Mouse (Mus musculus) intestine, postnatal 0 days (tissue): ENCODE measurements at regions not wholly inside any gene's neighbourhood (a gene's known extent, or its start where the extent isn't known, plus 50 kb on each side); places are given as distances from the start of the nearest gene placed in this dataset.

ENCODE experiments used
- ATAC-seq: fragments of 200-750 bp; cut with Nextera tagmentation; 2 replicates; pipeline ENCODE4 v1.8.0; 2017; ENCODE audit warnings: mild to moderate bottlenecking, moderate TSS enrichment, moderate library complexity
- H3K27ac ChIP-seq: fragments of 300-500 bp; sonication (generic); 2 replicates; pipeline ENCODE4 v1.5.1; 2014; ENCODE audit warnings: mild to moderate bottlenecking, low read depth, low read length, moderate library complexity
- H3K27me3 ChIP-seq: fragments of 300-500 bp; sonication (generic); replicated peaks from 2 replicates; pipeline ENCODE4 v1.6.1; 2014; ENCODE audit warnings: low read length, mixed read lengths; ENCODE audit not compliant: control insufficient read depth, insufficient read depth
- H3K36me3 ChIP-seq: fragments of 300-500 bp; sonication (generic); 2 replicates; pipeline ENCODE4 v1.6.1; 2014; ENCODE audit warnings: mild to moderate bottlenecking, moderate library complexity; ENCODE audit not compliant: control insufficient read depth, insufficient read depth
- H3K4me1 ChIP-seq: fragments of 300-500 bp; sonication (generic); replicated peaks from 2 replicates; pipeline ENCODE4 v1.6.1; 2014; ENCODE audit warnings: antibody characterized with exemption, low read length, mixed read lengths; ENCODE audit not compliant: control insufficient read depth, insufficient read depth
- H3K4me2 ChIP-seq: fragments of 300-500 bp; sonication (generic); replicated peaks from 2 replicates; pipeline ENCODE4 v1.6.1; 2014; ENCODE audit warnings: low read depth, mild to moderate bottlenecking, moderate library complexity
- H3K4me3 ChIP-seq: fragments of 300-500 bp; sonication (generic); 2 replicates; pipeline ENCODE4 v1.5.1; 2014; ENCODE audit warnings: low read depth, low read length
- H3K9ac ChIP-seq: fragments of 300-500 bp; sonication (generic); 2 replicates; pipeline ENCODE4 v1.6.1; 2014; ENCODE audit warnings: mild to moderate bottlenecking, low read depth, low read length
- H3K9me3 ChIP-seq: fragments of 300-500 bp; sonication (generic); 2 replicates; pipeline ENCODE4 v1.6.1; 2016; ENCODE audit warnings: mixed run types; ENCODE audit not compliant: control insufficient read depth
- CTCF ChIP-seq: sonication (generic); IDR thresholded peaks from 2 replicates; pipeline ENCODE4 v1.5.1; 2016; ENCODE audit warnings: low read depth, mild to moderate bottlenecking, control low read depth, antibody characterized with exemption, moderate library complexity
- WGBS: fragments of 180-500 bp; shearing (Covaris S2); extraction: QIAGEN DNeasy Blood & Tissue Kit; methylation state at CpG from one replicate; pipeline ENCODE4 v1.1.7; 2014; 5-methylcytosine and 5-hydroxymethylcytosine counted together

DNA sequence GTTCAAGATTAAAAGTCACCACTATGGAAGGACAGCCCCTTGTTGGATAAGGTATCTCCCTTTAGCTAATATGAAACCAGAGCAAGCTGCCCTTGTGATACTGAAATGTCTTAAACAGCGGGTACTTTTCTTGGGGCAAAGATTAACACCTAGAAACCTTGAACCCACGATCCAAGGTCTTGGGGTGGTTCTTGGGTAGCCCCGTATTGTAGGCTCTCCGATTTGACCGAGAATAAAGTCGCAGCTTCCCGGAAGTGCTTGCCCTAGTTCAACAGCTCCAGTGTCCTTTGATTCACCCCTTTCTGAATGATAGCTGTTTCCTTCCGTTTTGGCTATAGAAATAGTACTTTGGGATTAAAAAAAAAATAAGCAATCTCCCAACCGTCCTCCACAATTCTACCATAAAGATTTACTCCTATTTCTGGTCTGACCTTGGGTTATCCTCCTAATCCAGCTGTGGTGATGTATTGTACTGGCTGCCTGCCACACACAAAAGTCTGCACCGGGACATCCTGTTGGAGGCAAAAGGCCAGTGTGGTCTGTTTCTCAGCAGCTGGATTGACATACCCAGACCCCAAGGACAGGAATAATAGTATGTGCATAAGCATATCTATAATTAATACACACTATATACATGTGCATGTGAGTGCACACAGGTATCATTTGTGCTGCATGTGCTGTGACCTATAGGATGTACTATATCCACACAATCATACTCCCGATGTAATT, 427.0 kb upstream of the Dph6 start:
- H3K36me3 ChIP-seq = no peaks in the 10 kb centered on the region
- ATAC-seq = no peak
- H3K9me3 ChIP-seq = no peaks in the 10 kb centered on the region
- H3K27me3 ChIP-seq = no peaks in the 10 kb centered on the region
- 68% methylated on average over 11 of the region's 11 CpGs for WGBS
- no peak overlapping the region for H3K27ac ChIP-seq
- no peak overlapping the region for H3K4me3 ChIP-seq
- no peaks in the 10 kb centered on the region for H3K4me1 ChIP-seq
- no peak overlapping the region for H3K9ac ChIP-seq
- TF ChIP-seq CTCF = no peak
- H3K4me2 ChIP-seq = no peak overlapping the region

DNA sequence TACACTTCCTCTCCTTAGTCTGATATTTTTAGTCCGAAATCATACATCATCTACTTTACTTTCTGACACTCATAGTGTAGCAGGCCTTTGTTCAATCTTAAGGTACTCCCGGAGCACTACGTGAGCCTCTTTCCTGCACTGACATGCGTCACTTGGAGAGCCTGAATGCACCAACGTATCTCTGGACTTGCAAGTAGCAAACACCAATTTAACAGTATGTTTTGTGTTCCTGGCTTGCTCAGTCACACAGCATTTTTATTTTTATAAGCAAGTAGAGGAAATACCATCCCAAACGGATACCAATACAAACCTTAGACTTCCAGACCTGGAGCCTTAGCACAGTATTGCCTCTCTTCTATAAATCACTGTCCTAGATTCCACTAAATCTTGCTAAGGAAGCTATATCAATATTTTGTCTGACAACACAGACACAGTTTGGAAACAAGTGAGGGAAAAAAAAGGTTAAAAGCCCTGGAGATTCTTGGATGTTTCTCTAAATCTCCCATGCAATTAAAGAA, 427.6 kb upstream of the Dph6 start:
- 69% methylated on average over 6 of the region's 6 CpGs for WGBS
- no peak overlapping the region for H3K4me3 ChIP-seq
- H3K36me3 ChIP-seq = no peaks in the 10 kb centered on the region
- no peaks in the 10 kb centered on the region for H3K4me1 ChIP-seq
- H3K9me3 ChIP-seq = no peaks in the 10 kb centered on the region
- no peak for TF ChIP-seq CTCF
- no peak for ATAC-seq
- no peaks in the 10 kb centered on the region for H3K27me3 ChIP-seq
- no peak overlapping the region for H3K9ac ChIP-seq
- no peak overlapping the region for H3K27ac ChIP-seq
- no peak overlapping the region for H3K4me2 ChIP-seq

DNA sequence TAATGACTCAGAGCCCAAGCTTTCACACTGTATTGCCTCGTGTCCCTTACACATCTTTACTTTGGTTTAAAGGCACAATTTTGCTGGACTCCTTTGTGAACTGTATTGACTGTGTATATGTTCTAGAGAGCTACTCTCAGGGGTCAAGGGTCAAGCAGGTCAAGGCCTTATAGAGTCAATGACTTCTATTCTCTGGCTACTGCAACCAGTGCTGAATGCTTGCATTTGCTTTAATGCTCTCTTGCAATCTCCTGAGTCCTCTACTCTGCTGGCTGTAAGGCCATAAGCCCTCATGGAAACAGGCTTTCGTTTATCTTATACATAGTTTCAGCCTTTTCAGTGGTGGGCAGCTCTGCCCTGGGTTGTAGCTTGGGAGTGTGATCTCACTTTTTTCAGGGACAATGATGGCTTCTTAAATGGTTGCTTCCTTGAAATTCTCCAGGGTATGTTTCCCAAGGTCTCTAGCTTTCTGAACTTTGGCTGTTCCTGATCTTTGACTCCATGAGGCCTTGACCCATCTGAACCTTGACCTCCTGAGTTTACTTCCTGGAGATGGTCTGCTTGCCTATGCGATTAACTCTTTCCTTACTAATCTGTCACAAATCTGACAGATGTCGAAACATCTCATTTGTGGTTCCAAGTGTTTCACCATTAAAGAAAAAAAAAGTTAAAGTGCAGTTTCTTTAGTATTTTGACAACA, 433.8 kb upstream of the Dph6 start:
- H3K27ac ChIP-seq = no peak overlapping the region
- H3K4me1 ChIP-seq = no peaks in the 10 kb centered on the region
- no peaks in the 10 kb centered on the region for H3K27me3 ChIP-seq
- no peak for TF ChIP-seq CTCF
- H3K36me3 ChIP-seq = no peaks in the 10 kb centered on the region
- no peak for ATAC-seq
- H3K9ac ChIP-seq = no peak overlapping the region
- no peaks in the 10 kb centered on the region for H3K9me3 ChIP-seq
- H3K4me3 ChIP-seq = no peak overlapping the region
- H3K4me2 ChIP-seq = no peak overlapping the region
- 52% methylated on average over 4 of the region's 4 CpGs for WGBS

DNA sequence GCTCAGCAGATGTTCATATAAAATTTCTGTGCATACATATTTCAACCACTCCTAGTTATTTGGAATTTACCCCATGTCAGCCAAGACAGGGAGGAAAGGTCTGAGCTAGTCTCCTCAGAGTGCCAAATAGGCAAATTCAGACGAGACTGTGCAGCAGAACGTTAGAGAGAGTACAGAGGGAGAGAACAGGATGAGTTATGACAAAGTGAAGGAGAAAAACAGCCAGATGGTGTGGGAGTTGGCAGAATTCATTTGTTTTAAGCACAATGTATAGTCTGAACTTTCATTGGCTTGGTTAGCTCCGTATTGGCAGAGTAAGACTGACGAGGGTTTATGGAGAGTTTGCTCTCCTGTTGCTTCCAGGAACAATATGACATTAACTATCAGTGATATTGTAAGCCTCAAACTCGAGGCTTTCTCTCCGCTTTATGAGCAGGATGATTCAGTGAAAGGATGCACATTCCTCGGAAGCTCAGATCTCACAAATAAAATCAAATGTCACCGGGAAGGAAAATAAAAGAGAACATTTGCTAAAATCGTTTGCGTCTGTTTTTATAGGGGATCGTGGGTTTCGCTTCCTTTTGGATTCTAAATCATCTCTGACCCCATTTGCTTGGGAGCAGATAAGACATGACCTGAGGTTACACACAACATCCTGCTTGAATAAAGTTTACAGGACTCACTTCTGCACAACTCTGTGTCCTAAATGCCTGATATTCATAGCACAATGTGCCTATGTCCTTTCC, 435.8 kb upstream of the Dph6 start:
- 49% methylated on average over 12 of the region's 12 CpGs for WGBS
- no peaks in the 10 kb centered on the region for H3K36me3 ChIP-seq
- no peak overlapping the region for H3K9ac ChIP-seq
- ATAC-seq = no peak
- TF ChIP-seq CTCF = no peak
- H3K4me3 ChIP-seq = no peak overlapping the region
- no peak overlapping the region for H3K27ac ChIP-seq
- no peaks in the 10 kb centered on the region for H3K9me3 ChIP-seq
- no peaks in the 10 kb centered on the region for H3K4me1 ChIP-seq
- H3K4me2 ChIP-seq = no peak overlapping the region
- H3K27me3 ChIP-seq = no peaks in the 10 kb centered on the region

DNA sequence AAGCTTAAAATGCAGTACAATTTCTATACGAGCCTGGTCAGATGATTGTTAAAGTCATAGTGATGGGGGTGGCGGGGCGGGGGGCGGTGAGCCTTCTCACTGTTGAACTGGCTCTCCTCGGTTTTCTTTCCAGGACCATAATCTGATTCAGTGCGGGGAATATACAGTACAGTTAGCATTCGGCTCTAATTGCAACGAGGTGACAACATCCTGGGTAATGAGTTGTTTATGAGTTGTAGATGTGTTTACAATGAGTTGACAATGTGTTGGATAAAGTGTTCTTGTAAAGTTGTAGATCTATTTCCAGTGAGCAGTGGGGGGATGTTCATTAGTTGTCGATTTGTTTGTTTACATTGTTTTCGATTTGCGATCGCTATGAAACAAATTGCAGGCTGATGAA, 440.6 kb upstream of the Dph6 start:
- no peak overlapping the region for H3K4me3 ChIP-seq
- no peak for TF ChIP-seq CTCF
- no peaks in the 10 kb centered on the region for H3K36me3 ChIP-seq
- H3K4me2 ChIP-seq = no peak overlapping the region
- no peak for ATAC-seq
- no peak overlapping the region for H3K27ac ChIP-seq
- no peaks in the 10 kb centered on the region for H3K4me1 ChIP-seq
- no peaks in the 10 kb centered on the region for H3K9me3 ChIP-seq
- H3K9ac ChIP-seq = no peak overlapping the region
- 70% methylated on average over 12 of the region's 12 CpGs for WGBS
- no peaks in the 10 kb centered on the region for H3K27me3 ChIP-seq

DNA sequence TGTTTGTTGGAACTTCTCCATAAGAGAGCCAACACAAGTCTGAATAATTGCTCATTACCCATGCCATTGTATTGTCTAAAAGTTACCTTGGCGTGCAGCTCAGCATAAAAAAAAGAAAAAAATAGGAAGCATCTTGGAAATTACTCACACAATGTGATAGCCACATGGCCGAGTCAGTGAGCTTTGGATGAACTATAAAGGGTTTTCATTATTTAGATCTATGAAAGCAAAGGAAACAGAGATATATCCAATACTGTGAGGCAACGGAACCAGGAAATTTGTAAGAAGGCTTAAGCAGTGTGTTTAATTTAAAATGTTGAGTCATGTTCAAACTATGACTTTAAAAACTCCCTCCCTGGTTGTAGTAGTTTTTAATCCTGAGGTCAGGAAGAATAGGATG, 446.7 kb upstream of the Dph6 start:
- Histone ChIP-seq H3K9me3 (no peaks in the 10 kb centered on the region), H3K9ac (no peak overlapping the region), H3K4me2 (no peak overlapping the region), H3K4me1 (no peaks in the 10 kb centered on the region), H3K27ac (no peak overlapping the region), H3K27me3 (no peaks in the 10 kb centered on the region), H3K36me3 (no peaks in the 10 kb centered on the region), H3K4me3 (no peak overlapping the region)
- no peak for ATAC-seq
- no peak for TF ChIP-seq CTCF
- WGBS = 64% methylated on average over 3 of the region's 3 CpGs
